Mouse (Mus musculus): Measurements from ENCODE around the gene BC048403. TPM values are rescaled to one million over a fixed set of nuclear protein-coding genes. Genes with fewer than 3 reads are reported as not detected.

The BC048403 gene
- total and polyA plus RNA-seq, 2 experiments from 2014 or later, result 1.5 to 3.9 TPM

GRCm38 (mm10) chr10:121790078-121790477 is 50.3 kb downstream of the BC048403 start:
- ATAC-seq, result no peak
- WGBS, result 23% methylated on average over 6 of the region's 6 CpGs
- Histone ChIP-seq H3K4me2 (ENCODE audit: low read depth, low read length) (no peak overlapping the region), H3K9ac (replicated peaks; ENCODE audit: low read length) (no peak overlapping the region), H3K4me3 (ENCODE audit: low read length) (no peak overlapping the region), H3K4me1 (ENCODE audit: insufficient read depth, low read length) (no peaks in the 10 kb centered on the region), H3K9me3 (ENCODE audit: low read length) (no peaks in the 10 kb centered on the region), H3K27ac (no peak overlapping the region), H3K36me3 (ENCODE audit: insufficient read depth, low read length) (peaks cover 15% of the 10 kb centered on the region), H3K27me3 (ENCODE audit: insufficient read depth, low read length) (no peaks in the 10 kb centered on the region)
- TF ChIP-seq CTCF (IDR thresholded peaks at IDR 0.05; ENCODE audit: low read depth), result no peak
- no peak for DNase-seq (ENCODE audit: low spot score)

GRCm38 (mm10) chr10:121792661-121793060 is 52.9 kb downstream of the BC048403 start:
- H3K4me3 ChIP-seq (ENCODE audit: low read length), result no peak overlapping the region
- 77% methylated on average over 17 of the region's 17 CpGs for WGBS
- H3K4me2 ChIP-seq (ENCODE audit: low read depth, low read length), result no peak overlapping the region
- no peaks in the 10 kb centered on the region for H3K27me3 ChIP-seq (ENCODE audit: insufficient read depth, low read length)
- no peak overlapping the region for H3K27ac ChIP-seq
- DNase-seq (ENCODE audit: low spot score), result no peak
- no peak for ATAC-seq
- H3K4me1 ChIP-seq (ENCODE audit: insufficient read depth, low read length), result no peaks in the 10 kb centered on the region
- H3K9me3 ChIP-seq (ENCODE audit: low read length), result no peaks in the 10 kb centered on the region
- no peak for TF ChIP-seq CTCF (IDR thresholded peaks at IDR 0.05; ENCODE audit: low read depth)
- H3K9ac ChIP-seq (replicated peaks; ENCODE audit: low read length), result no peak overlapping the region
- H3K36me3 ChIP-seq (ENCODE audit: insufficient read depth, low read length), result peaks cover 9% of the 10 kb centered on the region; the same call in 1 of the 2 replicates

GRCm38 (mm10) chr10:121794486-121794885 is 54.7 kb downstream of the BC048403 start:
- Histone ChIP-seq H3K36me3 (ENCODE audit: insufficient read depth, low read length) (peaks cover 15% of the 10 kb centered on the region; the same call in 1 of the 2 replicates), H3K27me3 (ENCODE audit: insufficient read depth, low read length) (no peaks in the 10 kb centered on the region), H3K4me3 (ENCODE audit: low read length) (no peak overlapping the region), H3K4me2 (ENCODE audit: low read depth, low read length) (no peak overlapping the region), H3K27ac (no peak overlapping the region), H3K9me3 (ENCODE audit: low read length) (no peaks in the 10 kb centered on the region), H3K9ac (replicated peaks; ENCODE audit: low read length) (no peak overlapping the region), H3K4me1 (ENCODE audit: insufficient read depth, low read length) (no peaks in the 10 kb centered on the region)
- no peak for DNase-seq (ENCODE audit: low spot score)
- ATAC-seq, result no peak
- 93% methylated on average over 12 of the region's 12 CpGs for WGBS
- TF ChIP-seq CTCF (IDR thresholded peaks at IDR 0.05; ENCODE audit: low read depth), result no peak

- Histone ChIP-seq H3K4me2 (ENCODE audit: low read depth, low read length) (no peak overlapping the region), H3K36me3 (ENCODE audit: insufficient read depth, low read length) (peaks cover 29% of the 10 kb centered on the region), H3K4me3 (ENCODE audit: low read length) (no peak overlapping the region), H3K4me1 (ENCODE audit: insufficient read depth, low read length) (no peaks in the 10 kb centered on the region), H3K27me3 (ENCODE audit: insufficient read depth, low read length) (no peaks in the 10 kb centered on the region), H3K27ac (no peak overlapping the region), H3K9me3 (ENCODE audit: low read length) (no peaks in the 10 kb centered on the region), H3K9ac (replicated peaks; ENCODE audit: low read length) (no peak overlapping the region)
- ATAC-seq, result no peak
- no peak for DNase-seq (ENCODE audit: low spot score)
- TF ChIP-seq CTCF (IDR thresholded peaks at IDR 0.05; ENCODE audit: low read depth), result no peak
- 82% methylated on average over 8 of the region's 8 CpGs for WGBS
Observed at GRCm38 (mm10) chr10:121796027-121796802, 56.5 kb downstream of the BC048403 start.

GRCm38 (mm10) chr10:121800041-121800440 is 60.3 kb downstream of the BC048403 start:
- H3K36me3 ChIP-seq (ENCODE audit: insufficient read depth, low read length), result peaks cover 46% of the 10 kb centered on the region
- no peak for DNase-seq (ENCODE audit: low spot score)
- WGBS, result 94% methylated on average over 13 of the region's 13 CpGs

More at GRCm38 (mm10) chr10:121800041-121800440, 60.3 kb downstream of the BC048403 start:
- Histone ChIP-seq H3K4me1 (ENCODE audit: insufficient read depth, low read length) (no peaks in the 10 kb centered on the region), H3K9ac (replicated peaks; ENCODE audit: low read length) (no peak overlapping the region), H3K4me2 (ENCODE audit: low read depth, low read length) (no peak overlapping the region), H3K27ac (no peak overlapping the region), H3K4me3 (ENCODE audit: low read length) (no peak overlapping the region), H3K27me3 (ENCODE audit: insufficient read depth, low read length) (no peaks in the 10 kb centered on the region), H3K9me3 (ENCODE audit: low read length) (no peaks in the 10 kb centered on the region)
- ATAC-seq, result no peak
- no peak for TF ChIP-seq CTCF (IDR thresholded peaks at IDR 0.05; ENCODE audit: low read depth)

Other genes with a start within 250 kb of the BC048403 start
- gene Tbk1, start 153.2 kb upstream of the BC048403 start, total RNA-seq (2014; rRNA removed), result 8.1 and 16.7 TPM in 2 replicates
- 21.7 and 26.0 TPM in 2 replicates for gene Tbk1, start 153.2 kb upstream of the BC048403 start, polyA plus RNA-seq (2015; fragmentation: Nextera tagmentation; extraction: Ambion mirVana)
- 116 and 132 TPM in 2 replicates for gene Xpot, start 113.6 kb upstream of the BC048403 start, total RNA-seq (2014; rRNA removed)
- gene Xpot, start 113.6 kb upstream of the BC048403 start, polyA plus RNA-seq (2015; fragmentation: Nextera tagmentation; extraction: Ambion mirVana), result 24.0 and 30.2 TPM in 2 replicates
- 0.11 and 0.26 TPM in 2 replicates for gene D930020B18Rik, start 98.3 kb upstream of the BC048403 start, total RNA-seq (2014; rRNA removed)
- 0.25 and 0.39 TPM in 2 replicates for gene D930020B18Rik, start 98.3 kb upstream of the BC048403 start, polyA plus RNA-seq (2015; fragmentation: Nextera tagmentation; extraction: Ambion mirVana)